Mouse (Mus musculus) heart, adult 2 months (tissue): Measurements from ENCODE around the gene Sympk. TPM values are rescaled to one million over a fixed set of nuclear protein-coding genes. Genes with fewer than 3 reads are reported as not detected.

Experiments used
- DNase-seq, 2 experiments: peaks; one replicate each; pipeline ENCODE4 v3.0.0; 2021
- H3K27ac ChIP-seq: fragments of 200-600 bp; 2 replicates; pipeline ENCODE4 v1.8.1; 2022
- H3K27me3 ChIP-seq: fragments of 200-500 bp; 2 replicates; pipeline ENCODE4 v1.6.1; 2012; ENCODE audit warnings: mild to moderate bottlenecking, low read length, inconsistent platforms, mixed read lengths; ENCODE audit not compliant: control insufficient read depth, insufficient read depth
- H3K36me3 ChIP-seq: fragments of 200-500 bp; 2 replicates; pipeline ENCODE4 v1.6.1; 2012; ENCODE audit warnings: low read length, inconsistent platforms; ENCODE audit not compliant: control insufficient read depth, insufficient read depth
- H3K4me1 ChIP-seq: fragments of 200-500 bp; 2 replicates; pipeline ENCODE4 v1.6.1; 2011; ENCODE audit warnings: low read length; ENCODE audit not compliant: control insufficient read depth, insufficient read depth
- H3K4me3 ChIP-seq: fragments of 200-600 bp; 2 replicates; pipeline ENCODE4 v1.8.1; 2022
- H3K79me2 ChIP-seq: fragments of 200-500 bp; replicated peaks from 2 replicates; pipeline ENCODE4 v1.6.1; 2012; ENCODE audit warnings: mild to moderate bottlenecking, inconsistent platforms, low read length, moderate library complexity, mixed read lengths; ENCODE audit not compliant: control insufficient read depth, insufficient read depth
- H3K9ac ChIP-seq: fragments of 200-500 bp; 2 replicates; pipeline ENCODE4 v1.6.1; 2012; ENCODE audit warnings: low read depth, mild to moderate bottlenecking, control low read depth, inconsistent platforms, low read length, mixed read lengths
- CTCF ChIP-seq: fragments of 200-600 bp; IDR thresholded peaks from 2 replicates; pipeline ENCODE4 v1.8.1; 2022; ENCODE audit warnings: antibody characterized with exemption, mild to moderate bottlenecking, moderate library complexity
- EP300 ChIP-seq: fragments of 200-500 bp; IDR thresholded peaks from 2 replicates; pipeline ENCODE4 v1.6.1; 2011; ENCODE audit warnings: low read depth, low read length, control low read depth; ENCODE audit not compliant: insufficient read depth
- POLR2A ChIP-seq: fragments of 200-500 bp; IDR thresholded peaks from 2 replicates; pipeline ENCODE4 v1.6.1; 2011; ENCODE audit warnings: mild to moderate bottlenecking, low read depth, low read length, control low read depth; ENCODE audit not compliant: insufficient read depth
- WGBS: fragments of 180-500 bp; shearing (Covaris S2); methylation state at CpG from one replicate; pipeline ENCODE4 v1.1.7; 2018; 5-methylcytosine and 5-hydroxymethylcytosine counted together
- intact Hi-C: fragments of 180-260 bp; cut with DNase I; formaldehyde crosslinking; loops from one replicate; pipeline ENCODE4 v1.15.1; 2025
- polyA plus RNA-seq: library from polyadenylated mRNA; depleted of rRNA; stranded (reverse); fragments of >200 nt; gene quantifications from 2 replicates; pipeline ENCODE4 v1.2.3, GENCODE M21; 2012
- total RNA-seq, 2 experiments: library from RNA; stranded (reverse); gene quantifications; 2 replicates each; pipeline ENCODE4 v1.2.3; 2021

Sympk gene
- total and polyA plus RNA-seq, 3 experiments = 61.3 to 99.4 (median 93.2) TPM

- intact Hi-C loops = no loop called here
- no peaks in the 10 kb centered on the region for H3K36me3 ChIP-seq
- 48% methylated on average over 9 of the region's 9 CpGs for WGBS
These were observed 25.3 kb upstream of the Sympk start for GRCm38 (mm10) chr7:18998835-18999234.

GRCm38 (mm10) chr7:19000421-19000820 lies 23.8 kb upstream of the Sympk start:
- DNase-seq = peak in 1 of 2 experiments; percentile 29
- WGBS = 31% methylated on average over 10 of the region's 10 CpGs
- peaks cover 2% of the 10 kb centered on the region; the same call in 1 of the 2 replicates for H3K4me1 ChIP-seq
- H3K4me3 ChIP-seq = peak overlapping the region; percentile 45
- intact Hi-C loops = no loop called here
- H3K36me3 ChIP-seq = no peaks in the 10 kb centered on the region; the same call in 1 of the 2 replicates
- peaks cover 4% of the 10 kb centered on the region; the same call in 1 of the 2 replicates for H3K79me2 ChIP-seq
- peak overlapping the region; percentile 57 for H3K9ac ChIP-seq
- TF ChIP-seq EP300 (no peak), POLR2A (no peak), CTCF (no peak)
- peak overlapping the region; percentile 94 for H3K27ac ChIP-seq
- H3K27me3 ChIP-seq = no peaks in the 10 kb centered on the region

More at GRCm38 (mm10) chr7:18998835-18999234, 25.3 kb upstream of the Sympk start:
- no peak overlapping the region for H3K9ac ChIP-seq
- H3K4me3 ChIP-seq = no peak overlapping the region
- H3K27ac ChIP-seq = no peak overlapping the region
- H3K27me3 ChIP-seq = no peaks in the 10 kb centered on the region
- TF ChIP-seq CTCF (peak; percentile 47), EP300 (no peak)
- H3K79me2 ChIP-seq = no peaks in the 10 kb centered on the region
- H3K4me1 ChIP-seq = peaks cover 2% of the 10 kb centered on the region; the same call in 1 of the 2 replicates
- DNase-seq = no peak

- DNase-seq = peak; percentile 81 to 89
- Histone ChIP-seq H3K79me2 (peaks cover 4% of the 10 kb centered on the region; the same call in 1 of the 2 replicates), H3K4me3 (peak overlapping the region; percentile 45), H3K27ac (peak overlapping the region; percentile 94), H3K9ac (peak overlapping the region; percentile 57), H3K27me3 (no peaks in the 10 kb centered on the region), H3K4me1 (peaks cover 2% of the 10 kb centered on the region; the same call in 1 of the 2 replicates), H3K36me3 (peaks cover 2% of the 10 kb centered on the region)
- TF ChIP-seq POLR2A (peak; percentile 75), EP300 (no peak)
- intact Hi-C loops = no loop called here
- WGBS = 22% methylated on average over 18 of the region's 18 CpGs
These were observed 22.9 kb upstream of the Sympk start for GRCm38 (mm10) chr7:19001066-19001806.

- peak overlapping the region; percentile 94 for H3K27ac ChIP-seq
- no peak for DNase-seq
- H3K4me3 ChIP-seq = peak overlapping the region; percentile 45; the same call in 1 of the 2 replicates
- H3K36me3 ChIP-seq = peaks cover 2% of the 10 kb centered on the region
- H3K27me3 ChIP-seq = no peaks in the 10 kb centered on the region
- H3K79me2 ChIP-seq = peaks cover 4% of the 10 kb centered on the region; the same call in 1 of the 2 replicates
- peaks cover 2% of the 10 kb centered on the region; the same call in 1 of the 2 replicates for H3K4me1 ChIP-seq
- no peak overlapping the region for H3K9ac ChIP-seq
- no peak for TF ChIP-seq POLR2A
- 59% methylated on average over 3 of the region's 3 CpGs for WGBS
- intact Hi-C loops = no loop called here
These were observed 22.4 kb upstream of the Sympk start for GRCm38 (mm10) chr7:19001807-19002085.

- Histone ChIP-seq H3K36me3 (peaks cover 2% of the 10 kb centered on the region), H3K9ac (peak overlapping the region; percentile 78; the same call in 1 of the 2 replicates), H3K4me3 (no peak overlapping the region; the same call in 1 of the 2 replicates), H3K4me1 (peaks cover 2% of the 10 kb centered on the region; the same call in 1 of the 2 replicates), H3K27ac (peak overlapping the region; percentile 94), H3K79me2 (peaks cover 4% of the 10 kb centered on the region; the same call in 1 of the 2 replicates), H3K27me3 (no peaks in the 10 kb centered on the region)
- intact Hi-C loops = no loop called here
- TF ChIP-seq CTCF = no peak
- no peak for TF ChIP-seq POLR2A
- TF ChIP-seq EP300 = no peak
- 20% methylated on average over 4 of the region's 4 CpGs for WGBS
- no peak for DNase-seq
These were observed 22.1 kb upstream of the Sympk start for GRCm38 (mm10) chr7:19002115-19002514.

GRCm38 (mm10) chr7:19002848-19003498 lies 21.2 kb upstream of the Sympk start:
- DNase-seq = peak; percentile 78 to 86
- Histone ChIP-seq H3K36me3 (peaks cover 2% of the 10 kb centered on the region), H3K9ac (peak overlapping the region; percentile 78), H3K4me1 (peaks cover 2% of the 10 kb centered on the region; the same call in 1 of the 2 replicates), H3K27me3 (no peaks in the 10 kb centered on the region), H3K79me2 (peaks cover 4% of the 10 kb centered on the region; the same call in 1 of the 2 replicates), H3K27ac (peak overlapping the region; percentile 94), H3K4me3 (peak overlapping the region; percentile 54)
- TF ChIP-seq CTCF (no peak), POLR2A (peak; percentile 48; the same call in 1 of the 2 replicates)
- intact Hi-C loops = no loop called here
- 2% methylated on average over 17 of the region's 17 CpGs for WGBS
